Mouse (Mus musculus): Measurements from ENCODE around the gene Dusp6. TPM values are rescaled to one million over a fixed set of nuclear protein-coding genes. Genes with fewer than 3 reads are reported as not detected.

The Dusp6 gene
- total and polyA plus RNA-seq, 2 experiments from 2014 or later: 25.4 to 52.1 TPM

GRCm38 (mm10) chr10:99243907-99244489, 19.0 kb upstream of the Dusp6 start:
- 86% methylated on average over 5 of the region's 5 CpGs for WGBS
- no peaks in the 10 kb centered on the region for H3K4me1 ChIP-seq (ENCODE audit: insufficient read depth, low read length)
- ATAC-seq (ENCODE audit: low FRiP score): no peak

GRCm38 (mm10) chr10:99244655-99245260, 18.3 kb upstream of the Dusp6 start:
- Histone ChIP-seq H3K9ac (replicated peaks; ENCODE audit: low read length, poor library complexity, severe bottlenecking) (no peak overlapping the region), H3K27me3 (ENCODE audit: insufficient read depth, low read length) (no peaks in the 10 kb centered on the region), H3K36me3 (ENCODE audit: insufficient read depth, low read length) (no peaks in the 10 kb centered on the region), H3K4me2 (ENCODE audit: low read depth, low read length, poor library complexity, severe bottlenecking) (no peak overlapping the region), H3K4me1 (ENCODE audit: insufficient read depth, low read length) (no peaks in the 10 kb centered on the region), H3K27ac (ENCODE audit: low read depth, low read length) (no peak overlapping the region), H3K4me3 (ENCODE audit: low read depth, low read length) (no peak overlapping the region), H3K9me3 (ENCODE audit: low read length) (no peaks in the 10 kb centered on the region)
- TF ChIP-seq CTCF (IDR thresholded peaks at IDR 0.05): no peak
- WGBS: 61% methylated on average over 7 of the region's 7 CpGs
- no peak for DNase-seq (ENCODE audit: low spot score)
- ATAC-seq (ENCODE audit: low FRiP score): no peak

More at GRCm38 (mm10) chr10:99243907-99244489, 19.0 kb upstream of the Dusp6 start:
- Histone ChIP-seq H3K27ac (ENCODE audit: low read depth, low read length) (no peak overlapping the region), H3K36me3 (ENCODE audit: insufficient read depth, low read length) (no peaks in the 10 kb centered on the region), H3K27me3 (ENCODE audit: insufficient read depth, low read length) (no peaks in the 10 kb centered on the region), H3K4me2 (ENCODE audit: low read depth, low read length, poor library complexity, severe bottlenecking) (no peak overlapping the region), H3K9ac (replicated peaks; ENCODE audit: low read length, poor library complexity, severe bottlenecking) (no peak overlapping the region), H3K4me3 (ENCODE audit: low read depth, low read length) (no peak overlapping the region), H3K9me3 (ENCODE audit: low read length) (no peaks in the 10 kb centered on the region)
- TF ChIP-seq CTCF (IDR thresholded peaks at IDR 0.05): no peak
- DNase-seq (ENCODE audit: low spot score): no peak

- H3K9ac ChIP-seq (replicated peaks; ENCODE audit: low read length, poor library complexity, severe bottlenecking): no peak overlapping the region
- peak overlapping the region; percentile 32 for H3K4me2 ChIP-seq (ENCODE audit: low read depth, low read length, poor library complexity, severe bottlenecking)
- WGBS: 52% methylated on average over 20 of the region's 20 CpGs
These were observed 16.1 kb upstream of the Dusp6 start for GRCm38 (mm10) chr10:99246797-99247508.

GRCm38 (mm10) chr10:99250874-99251281, 12.2 kb upstream of the Dusp6 start:
- Histone ChIP-seq H3K9ac (replicated peaks; ENCODE audit: low read length, poor library complexity, severe bottlenecking) (no peak overlapping the region), H3K27ac (ENCODE audit: low read depth, low read length) (no peak overlapping the region)
- 59% methylated on average over 11 of the region's 11 CpGs for WGBS

More at GRCm38 (mm10) chr10:99246797-99247508, 16.1 kb upstream of the Dusp6 start:
- H3K9me3 ChIP-seq (ENCODE audit: low read length): no peaks in the 10 kb centered on the region
- no peaks in the 10 kb centered on the region for H3K27me3 ChIP-seq (ENCODE audit: insufficient read depth, low read length)
- H3K4me3 ChIP-seq (ENCODE audit: low read depth, low read length): peak overlapping the region; percentile 5; the same call in 1 of the 2 replicates
- H3K4me1 ChIP-seq (ENCODE audit: insufficient read depth, low read length): no peaks in the 10 kb centered on the region
- ATAC-seq (ENCODE audit: low FRiP score) (no peak), DNase-seq (ENCODE audit: low spot score) (no peak)
- H3K27ac ChIP-seq (ENCODE audit: low read depth, low read length): no peak overlapping the region
- TF ChIP-seq CTCF (IDR thresholded peaks at IDR 0.05): no peak
- no peaks in the 10 kb centered on the region for H3K36me3 ChIP-seq (ENCODE audit: insufficient read depth, low read length)

GRCm38 (mm10) chr10:99253412-99253811, 9.6 kb upstream of the Dusp6 start:
- Histone ChIP-seq H3K4me2 (ENCODE audit: low read depth, low read length, poor library complexity, severe bottlenecking) (no peak overlapping the region), H3K27me3 (ENCODE audit: insufficient read depth, low read length) (no peaks in the 10 kb centered on the region), H3K4me3 (ENCODE audit: low read depth, low read length) (no peak overlapping the region), H3K4me1 (ENCODE audit: insufficient read depth, low read length) (no peaks in the 10 kb centered on the region), H3K27ac (ENCODE audit: low read depth, low read length) (no peak overlapping the region), H3K9ac (replicated peaks; ENCODE audit: low read length, poor library complexity, severe bottlenecking) (no peak overlapping the region), H3K36me3 (ENCODE audit: insufficient read depth, low read length) (no peaks in the 10 kb centered on the region), H3K9me3 (ENCODE audit: low read length) (no peaks in the 10 kb centered on the region)
- ATAC-seq (ENCODE audit: low FRiP score) (no peak), DNase-seq (ENCODE audit: low spot score) (no peak)
- no peak for TF ChIP-seq CTCF (IDR thresholded peaks at IDR 0.05)
- 92% methylated on average over 2 of the region's 2 CpGs for WGBS

More at GRCm38 (mm10) chr10:99250874-99251281, 12.2 kb upstream of the Dusp6 start:
- DNase-seq (ENCODE audit: low spot score) (no peak), ATAC-seq (ENCODE audit: low FRiP score) (no peak)
- H3K4me3 ChIP-seq (ENCODE audit: low read depth, low read length): no peak overlapping the region
- no peak overlapping the region for H3K4me2 ChIP-seq (ENCODE audit: low read depth, low read length, poor library complexity, severe bottlenecking)
- TF ChIP-seq CTCF (IDR thresholded peaks at IDR 0.05): no peak
- H3K27me3 ChIP-seq (ENCODE audit: insufficient read depth, low read length): no peaks in the 10 kb centered on the region
- H3K4me1 ChIP-seq (ENCODE audit: insufficient read depth, low read length): no peaks in the 10 kb centered on the region
- H3K36me3 ChIP-seq (ENCODE audit: insufficient read depth, low read length): no peaks in the 10 kb centered on the region
- no peaks in the 10 kb centered on the region for H3K9me3 ChIP-seq (ENCODE audit: low read length)

Measured in midbrain, postnatal 0 days (tissue).